In the genomic region with DNA sequence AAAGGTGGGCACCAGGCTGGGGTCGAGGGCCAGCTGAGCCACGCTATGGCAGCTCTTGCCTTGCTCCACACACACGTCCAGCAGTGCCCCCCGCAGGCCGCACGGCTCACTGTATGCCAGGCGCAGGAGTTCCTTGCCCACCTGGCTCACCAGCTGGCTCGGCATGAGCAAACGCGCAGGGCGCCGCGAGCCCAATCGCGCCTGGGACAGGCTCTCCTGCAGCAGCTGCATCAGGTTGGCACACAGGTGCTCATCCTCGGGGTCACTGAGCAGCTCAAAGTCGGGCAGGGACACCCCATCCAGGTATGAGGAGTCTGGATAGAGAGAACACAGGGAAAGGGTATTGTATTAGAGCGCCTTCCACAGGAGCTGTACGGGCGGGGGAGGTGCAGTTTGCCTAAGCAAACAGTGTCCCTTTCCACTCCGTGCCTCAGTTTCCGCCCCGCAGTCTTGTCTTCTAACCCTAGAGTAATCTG, we compare ENCODE assay signal across 8 mouse cellular contexts. TPM values are rescaled to one million over a fixed set of nuclear protein-coding genes. Genes with fewer than 3 reads are reported as not detected.
DNase-seq lines count a peak whose midpoint lies in the region; ATAC-seq and TF ChIP-seq lines count a peak whose summit lies in the region.

No protein-coding gene starts in this region.

- H3K27me3 ChIP-seq in cerebellum, adult 2 months (ENCODE audit: control insufficient read depth, insufficient read depth, low read length) = no peaks in the 10 kb centered on the region
- H3K27me3 ChIP-seq in forebrain, embryonic 16.5 days (replicated peaks; ENCODE audit: control insufficient read depth, insufficient read depth, low read length) = no peaks in the 10 kb centered on the region
- no peaks in the 10 kb centered on the region for H3K27me3 ChIP-seq in lung, postnatal 0 days (replicated peaks; ENCODE audit: insufficient read depth, low read length)

- peak; percentile 37 for DNase-seq in ES-CJ7 (ENCODE audit: low read depth, low spot score)
- peak; percentile 88 to 91 for DNase-seq in cerebellum, adult 2 months
- DNase-seq in heart, postnatal 4 days = peak; percentile 87
- DNase-seq in layer of hippocampus, adult 9-11 months = peak; percentile 84
- DNase-seq in lung, postnatal 0 days (ENCODE audit: low spot score) = peak; percentile 87
- peak; percentile 59 for DNase-seq in ovary, postnatal 10 days (ENCODE audit: low spot score)
- peak; percentile 90 for DNase-seq in thymus, postnatal 10 days (ENCODE audit: low spot score in 2 of 2)

- ATAC-seq in forebrain, embryonic 16.5 days = peak; percentile 32
- ATAC-seq in lung, postnatal 0 days = peak; percentile 27

- under 1% methylated on average over 23 of the region's 23 CpGs for WGBS in cerebellum, adult 2 months
- 0% methylated on average over 23 of the region's 23 CpGs for WGBS in forebrain, embryonic 16.5 days
- 2% methylated on average over 11 of the region's 23 CpGs for WGBS in lung, postnatal 0 days

- TF ChIP-seq EP300 in lung, postnatal 0 days (IDR thresholded peaks at IDR 0.05) = no peak

- H3K9me3 ChIP-seq in forebrain, embryonic 16.5 days (ENCODE audit: control insufficient read depth, low read length) = no peaks in the 10 kb centered on the region
- no peaks in the 10 kb centered on the region for H3K9me3 ChIP-seq in lung, postnatal 0 days (ENCODE audit: low read length)

- H3K36me3 ChIP-seq in forebrain, embryonic 16.5 days (ENCODE audit: control insufficient read depth, insufficient read depth) = no peaks in the 10 kb centered on the region
- H3K36me3 ChIP-seq in lung, postnatal 0 days (ENCODE audit: insufficient read depth, low read length) = no peaks in the 10 kb centered on the region

- H3K4me3 ChIP-seq in cerebellum, adult 2 months (replicated peaks; ENCODE audit: insufficient read depth, low read depth, low read length) = peak overlapping the region; percentile 89
- peak overlapping the region; percentile 100 for H3K4me3 ChIP-seq in forebrain, embryonic 16.5 days (replicated peaks; ENCODE audit: low read length)
- H3K4me3 ChIP-seq in lung, postnatal 0 days (ENCODE audit: low read depth, low read length) = peak overlapping the region; percentile 91

- peak; percentile 61; the same call in 1 of the 2 replicates for TF ChIP-seq CTCF in cerebellum, adult 2 months (IDR thresholded peaks at IDR 0.05; ENCODE audit: borderline replicate concordance, insufficient read depth, low read depth, low read length)
- peak; percentile 83 for TF ChIP-seq CTCF in lung, postnatal 0 days (IDR thresholded peaks at IDR 0.05)

- TF ChIP-seq POLR2A in cerebellum, adult 2 months (IDR thresholded peaks at IDR 0.05; ENCODE audit: borderline replicate concordance, insufficient read depth, low read length) = peak; percentile 46; the same call in 1 of the 2 replicates

- H3K27ac ChIP-seq in cerebellum, adult 2 months (ENCODE audit: insufficient read depth, low read length) = peak overlapping the region; percentile 96
- H3K27ac ChIP-seq in forebrain, embryonic 16.5 days (ENCODE audit: low read length) = peak overlapping the region; percentile 93
- H3K27ac ChIP-seq in lung, postnatal 0 days (ENCODE audit: low read length) = peak overlapping the region; percentile 96

- peak overlapping the region; percentile 96 for H3K9ac ChIP-seq in forebrain, embryonic 16.5 days (replicated peaks; ENCODE audit: low read depth, low read length)
- peak overlapping the region; percentile 99 for H3K9ac ChIP-seq in lung, postnatal 0 days (replicated peaks; ENCODE audit: low read depth)

- H3K4me2 ChIP-seq in forebrain, embryonic 16.5 days (ENCODE audit: low read length) = peak overlapping the region; percentile 93
- peak overlapping the region; percentile 82 for H3K4me2 ChIP-seq in lung, postnatal 0 days (replicated peaks; ENCODE audit: low read depth, low read length)

- peaks cover 9% of the 10 kb centered on the region for H3K4me1 ChIP-seq in cerebellum, adult 2 months (ENCODE audit: control insufficient read depth, insufficient read depth, low read length)
- peaks cover 34% of the 10 kb centered on the region for H3K4me1 ChIP-seq in forebrain, embryonic 16.5 days (replicated peaks; ENCODE audit: control insufficient read depth, insufficient read depth, low read length)
- H3K4me1 ChIP-seq in lung, postnatal 0 days (ENCODE audit: insufficient read depth, low read depth, low read length) = peaks cover 12% of the 10 kb centered on the region; the same call in 1 of the 2 replicates

RNA-seq across cellular contexts. Expression of a gene that starts 0.9 kb away (rescaled TPM):
- polyA plus RNA-seq in cerebellum, adult 2 months (2012; rRNA removed) = 48.3 and 53.9 TPM in 2 replicates
- 75.5 and 79.6 TPM in 2 replicates for polyA plus RNA-seq in forebrain, embryonic 16.5 days (2015; fragmentation: Nextera tagmentation; extraction: Ambion mirVana)
- total RNA-seq in heart, postnatal 4 days (2021) = 10 to 100 TPM; 31.4 to 36.9 TPM
- 21.2 and 28.1 TPM in 2 replicates for polyA plus RNA-seq in lung, postnatal 0 days (2015; fragmentation: Nextera tagmentation; extraction: Ambion mirVana)

RNA-seq across cellular contexts. Expression of a gene that starts 51.9 kb away (rescaled TPM):
- 25.4 and 28.8 TPM in 2 replicates for polyA plus RNA-seq in cerebellum, adult 2 months (2012; rRNA removed)
- 45.1 and 50.0 TPM in 2 replicates for polyA plus RNA-seq in forebrain, embryonic 16.5 days (2015; fragmentation: Nextera tagmentation; extraction: Ambion mirVana)
- total RNA-seq in heart, postnatal 4 days (2021) = 10 to 100 TPM; 20.2 to 22.0 TPM
- polyA plus RNA-seq in lung, postnatal 0 days (2015; fragmentation: Nextera tagmentation; extraction: Ambion mirVana) = 47.2 and 50.0 TPM in 2 replicates

RNA-seq across cellular contexts. Expression of a gene that starts 52.2 kb away (rescaled TPM):
- polyA plus RNA-seq in cerebellum, adult 2 months (2012; rRNA removed) = 93.2 and 95.5 TPM in 2 replicates
- 112 and 115 TPM in 2 replicates for polyA plus RNA-seq in forebrain, embryonic 16.5 days (2015; fragmentation: Nextera tagmentation; extraction: Ambion mirVana)
- total RNA-seq in heart, postnatal 4 days (2021) = 10 to 100 TPM; 70.5 to 73.5 TPM
- 105 and 117 TPM in 2 replicates for polyA plus RNA-seq in lung, postnatal 0 days (2015; fragmentation: Nextera tagmentation; extraction: Ambion mirVana)

Comparison
In these comparisons a context has a peak if more than half of its experiments do, and no peak if none do; other contexts are left out.
1. Peak in every context shown above with its lines: DNase-seq, ATAC-seq, H3K4me3 ChIP-seq and H3K27ac ChIP-seq.
2. DNase-seq: peak in every context shown above with its lines; median percentile 90 in thymus, postnatal 10 days; 90 in cerebellum, adult 2 months; 87 in heart, postnatal 4 days; 87 in lung, postnatal 0 days; 84 in layer of hippocampus, adult 9-11 months; 59 in ovary, postnatal 10 days; 37 in ES-CJ7.